In genomic region chr5:71658115-71658497, GRCm38 (mm10) we compare ENCODE assay signal across 8 mouse cellular contexts. TPM values are rescaled to one million over a fixed set of nuclear protein-coding genes. Genes with fewer than 3 reads are reported as not detected.
A peak's percentile ranks its signal among the peaks of the same experiment; 100 is the strongest.
DNase-seq lines count a peak whose midpoint lies in the region; ATAC-seq and TF ChIP-seq lines count a peak whose summit lies in the region.

Gene Gabra4 (minus strand): TSS chr5:71658308.

- 1% methylated on average over 15 of the region's 15 CpGs for WGBS in hindbrain, postnatal 0 days
- under 1% methylated on average over 15 of the region's 15 CpGs for WGBS in midbrain, postnatal 0 days

- peak; percentile 64 for ATAC-seq in hindbrain, postnatal 0 days
- peak; percentile 61 for ATAC-seq in midbrain, postnatal 0 days (ENCODE audit: low FRiP score)
- ATAC-seq in inflammation-experienced regulatory T-cells, adult 6 months: no peak

- H3K36me3 ChIP-seq in hindbrain, postnatal 0 days (ENCODE audit: insufficient read depth, low read length): no peaks in the 10 kb centered on the region
- H3K36me3 ChIP-seq in midbrain, postnatal 0 days (ENCODE audit: insufficient read depth, low read length): no peaks in the 10 kb centered on the region

- H3K4me2 ChIP-seq in hindbrain, postnatal 0 days (ENCODE audit: low read depth, low read length): peak within 1 kb of the TSS; percentile 85
- peak within 1 kb of the TSS; percentile 87 for H3K4me2 ChIP-seq in midbrain, postnatal 0 days (ENCODE audit: low read depth, low read length, poor library complexity, severe bottlenecking)

- intact Hi-C loops in left cerebral cortex, postnatal 36 days (cut with DNase I): loop anchor here (5.0 kb wide), 2 partner anchors 44 to 156 kb away; no protein-coding TSS in a partner anchor

- TF ChIP-seq CTCF in hindbrain, postnatal 0 days (IDR thresholded peaks at IDR 0.05; ENCODE audit: low read depth): no peak
- TF ChIP-seq CTCF in midbrain, postnatal 0 days (IDR thresholded peaks at IDR 0.05): no peak

- 0 out of 2 replicates have a peak within 1 kb of the TSS, but pooled peaks have one; percentile 32 for H3K27ac ChIP-seq in hindbrain, postnatal 0 days
- H3K27ac ChIP-seq in midbrain, postnatal 0 days (ENCODE audit: low read depth, low read length): 0 out of 2 replicates have a peak within 1 kb of the TSS, but pooled peaks have one; percentile 12

- peak; percentile 44 for DNase-seq in adrenal gland, adult 2 months
- no peak for DNase-seq in adrenal gland, postnatal 4 days (ENCODE audit: low spot score in 2 of 2)
- peak; percentile 47 to 50 for DNase-seq in right cerebral cortex, postnatal 10 days (ENCODE audit: low spot score in 2 of 2)
- no peak for DNase-seq in right cerebral cortex, postnatal 36 days (ENCODE audit: low spot score in 2 of 2)
- DNase-seq in hindbrain, postnatal 0 days (ENCODE audit: low spot score): no peak
- DNase-seq in left cerebral cortex, postnatal 36 days (ENCODE audit: low spot score in 2 of 2): peak in 1 of 2 experiments; percentile 46
- DNase-seq in midbrain, postnatal 0 days (ENCODE audit: low spot score): peak; percentile 9

- peak within 1 kb of the TSS; percentile 71 for H3K4me3 ChIP-seq in hindbrain, postnatal 0 days (ENCODE audit: low read length)
- peak within 1 kb of the TSS; percentile 70 for H3K4me3 ChIP-seq in midbrain, postnatal 0 days (ENCODE audit: low read depth, low read length)

- peaks cover 8% of the 10 kb centered on the region; the same call in 1 of the 2 replicates for H3K27me3 ChIP-seq in hindbrain, postnatal 0 days (ENCODE audit: insufficient read depth, low read length)
- no peaks in the 10 kb centered on the region for H3K27me3 ChIP-seq in midbrain, postnatal 0 days (ENCODE audit: insufficient read depth, low read length)

- no peaks in the 10 kb centered on the region for H3K9me3 ChIP-seq in hindbrain, postnatal 0 days (ENCODE audit: low read length)
- H3K9me3 ChIP-seq in midbrain, postnatal 0 days (ENCODE audit: low read length): no peaks in the 10 kb centered on the region

- peaks cover 3% of the 10 kb centered on the region; the same call in 1 of the 2 replicates for H3K4me1 ChIP-seq in hindbrain, postnatal 0 days (ENCODE audit: insufficient read depth, low read length)
- H3K4me1 ChIP-seq in midbrain, postnatal 0 days (ENCODE audit: insufficient read depth, low read length): 0 out of 2 replicates have a peak, but pooled peaks cover 3% of the 10 kb centered on the region

- peak within 1 kb of the TSS; percentile 58 for H3K9ac ChIP-seq in hindbrain, postnatal 0 days (replicated peaks; ENCODE audit: low read length)
- H3K9ac ChIP-seq in midbrain, postnatal 0 days (replicated peaks; ENCODE audit: low read length, poor library complexity, severe bottlenecking): peak within 1 kb of the TSS; percentile 61

RNA-seq across cellular contexts. Expression of gene Gabra4, which starts in this region (rescaled TPM):
- under 1 TPM; 0.06 to 0.21 TPM for total RNA-seq in adrenal gland, adult 2 months (2021)
- polyA plus RNA-seq in adrenal gland, adult 2 months (2012; rRNA removed): 0.04 TPM in 1 of 2 replicates, not detected in the other
- total RNA-seq in adrenal gland, postnatal 4 days (2021): 1 to 10 TPM; 1.1 TPM
- total RNA-seq in hindbrain, postnatal 0 days (2014; rRNA removed): 14.1 and 14.3 TPM in 2 replicates
- 26.9 TPM in 2 replicates for polyA plus RNA-seq in hindbrain, postnatal 0 days (2015; fragmentation: Nextera tagmentation; extraction: Ambion mirVana)
- 100 to 1,000 TPM in 1 of 2 experiments, 10 to 100 TPM in 1; 98.6 to 110 TPM for total RNA-seq in left cerebral cortex, postnatal 36 days (2021)
- total RNA-seq in midbrain, postnatal 0 days (2014; rRNA removed): 17.0 and 18.9 TPM in 2 replicates
- polyA plus RNA-seq in midbrain, postnatal 0 days (2015; fragmentation: Nextera tagmentation; extraction: Ambion mirVana): 22.2 and 22.5 TPM in 2 replicates
- under 1 TPM in 1 of 3 experiments, not detected in 2; 0.26 TPM for polyA plus RNA-seq in inflammation-experienced regulatory T-cells, adult 6 months (2017; shearing (Covaris generic))

Comparison
In these comparisons a context has a peak if more than half of its experiments do, and no peak if none do; other contexts are left out.
1. RNA of gene Gabra4 (polyA plus RNA-seq): 26.9 TPM in hindbrain, postnatal 0 days and 22.2 to 22.5 TPM in midbrain, postnatal 0 days; 0.04 TPM in adrenal gland, adult 2 months and 0.26 TPM in inflammation-experienced regulatory T-cells, adult 6 months; every median in the first group is over 10 times any median in the second.
2. DNase-seq: peak in right cerebral cortex, postnatal 10 days (2 of 2) and midbrain, postnatal 0 days (single experiment); none in adrenal gland, postnatal 4 days (0 of 2), right cerebral cortex, postnatal 36 days (0 of 2) and hindbrain, postnatal 0 days (single experiment).
3. Peak in DNase-seq in adrenal gland, adult 2 months; RNA of the gene not detected or under 1 TPM.